Mouse (Mus musculus): ENCODE results near the gene Adra1b. TPM values are rescaled to one million over a fixed set of nuclear protein-coding genes. Genes with fewer than 3 reads are reported as not detected.
A peak's percentile ranks its signal among the peaks of the same experiment; 100 is the strongest.

Adra1b gene
- polyA plus RNA-seq, 1 experiment from 2014 or later, result 1.5 TPM

DNA sequence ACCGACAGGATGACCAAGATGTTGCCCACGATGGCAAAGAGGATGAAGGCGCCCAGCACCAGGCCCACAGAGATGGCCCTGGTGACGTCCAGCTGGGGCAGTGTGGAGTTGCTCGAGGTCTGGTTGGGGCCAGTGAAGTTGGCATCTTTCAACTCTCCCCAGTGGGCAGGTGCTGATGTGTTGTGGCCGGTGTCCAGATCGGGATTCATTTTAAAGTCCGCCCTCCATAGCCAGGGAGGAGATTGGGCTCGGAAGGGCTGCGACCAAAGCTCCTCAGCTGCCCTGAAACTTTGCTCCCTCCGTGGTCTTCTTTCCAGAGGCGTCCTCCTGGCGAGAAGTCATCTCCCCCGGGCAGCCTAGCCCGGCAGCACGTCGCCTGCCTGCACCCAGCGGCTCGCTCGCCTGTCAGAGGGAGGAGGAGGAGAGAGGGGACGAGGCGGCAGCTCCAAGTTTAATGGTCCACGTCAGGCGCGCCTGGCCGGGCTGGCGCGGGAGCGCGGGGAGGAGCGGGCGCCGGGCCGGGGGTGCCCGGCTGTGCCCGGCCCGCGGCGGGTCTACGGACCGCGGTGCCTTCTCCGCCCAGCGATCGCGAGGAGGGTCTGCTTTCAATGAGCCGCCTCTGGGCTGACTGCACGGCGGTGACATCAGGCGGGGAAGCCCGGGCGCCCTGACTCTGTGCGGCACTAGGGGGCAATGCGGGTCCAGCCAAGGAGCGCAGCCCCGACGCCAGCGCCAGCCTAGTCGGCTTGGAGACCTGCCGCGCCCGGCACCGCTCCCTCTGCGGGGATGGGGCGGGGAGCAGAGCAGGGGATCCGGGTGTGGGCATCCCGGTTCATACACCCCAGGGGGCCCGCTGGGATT lies 64.9 kb downstream of the Adra1b start:
- H3K36me3 ChIP-seq, result no peaks in the 10 kb centered on the region
- no peak overlapping the region for H3K27ac ChIP-seq
- peak; percentile 95 for ATAC-seq (ENCODE audit: low FRiP score, low read depth)
- WGBS, result 7% methylated on average over 52 of the region's 68 CpGs
- H3K4me3 ChIP-seq, result peak overlapping the region; percentile 56
- peak overlapping the region; percentile 72 for H3K9ac ChIP-seq
- H3K27me3 ChIP-seq, result peaks cover 68% of the 10 kb centered on the region
- H3K4me1 ChIP-seq, result peaks cover 5% of the 10 kb centered on the region; the same call in 1 of the 2 replicates
- H3K4me2 ChIP-seq (replicated peaks), result peak overlapping the region; percentile 82
- no peaks in the 10 kb centered on the region for H3K9me3 ChIP-seq

DNA sequence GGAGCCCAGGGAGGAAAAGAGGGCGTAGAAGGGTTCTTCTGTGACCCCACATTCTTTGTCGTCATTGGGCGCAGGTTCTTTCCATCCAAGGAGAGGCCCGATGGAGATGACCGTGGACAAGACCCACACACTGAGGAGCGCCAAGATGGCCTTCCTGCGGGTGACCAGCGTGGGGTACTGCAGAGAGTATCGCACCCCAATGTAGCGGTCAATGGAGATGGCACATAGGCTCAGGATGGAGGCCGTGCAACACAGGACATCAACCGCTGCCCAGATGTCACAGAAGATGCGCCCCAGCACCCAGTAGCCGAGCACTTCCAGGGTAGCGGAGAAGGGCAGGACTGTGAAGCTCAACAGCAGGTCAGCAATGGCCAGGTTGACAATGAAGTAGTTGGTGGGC lies 65.6 kb downstream of the Adra1b start:
- ATAC-seq (ENCODE audit: low FRiP score, low read depth), result no peak
- no peak overlapping the region for H3K27ac ChIP-seq
- H3K9me3 ChIP-seq, result no peaks in the 10 kb centered on the region
- peak overlapping the region; percentile 82 for H3K4me2 ChIP-seq (replicated peaks)
- H3K4me3 ChIP-seq, result peak overlapping the region; percentile 56
- H3K9ac ChIP-seq, result no peak overlapping the region
- H3K27me3 ChIP-seq, result peaks cover 71% of the 10 kb centered on the region
- peaks cover 5% of the 10 kb centered on the region; the same call in 1 of the 2 replicates for H3K4me1 ChIP-seq
- H3K36me3 ChIP-seq, result no peaks in the 10 kb centered on the region
- 95% methylated on average over 15 of the region's 15 CpGs for WGBS

DNA sequence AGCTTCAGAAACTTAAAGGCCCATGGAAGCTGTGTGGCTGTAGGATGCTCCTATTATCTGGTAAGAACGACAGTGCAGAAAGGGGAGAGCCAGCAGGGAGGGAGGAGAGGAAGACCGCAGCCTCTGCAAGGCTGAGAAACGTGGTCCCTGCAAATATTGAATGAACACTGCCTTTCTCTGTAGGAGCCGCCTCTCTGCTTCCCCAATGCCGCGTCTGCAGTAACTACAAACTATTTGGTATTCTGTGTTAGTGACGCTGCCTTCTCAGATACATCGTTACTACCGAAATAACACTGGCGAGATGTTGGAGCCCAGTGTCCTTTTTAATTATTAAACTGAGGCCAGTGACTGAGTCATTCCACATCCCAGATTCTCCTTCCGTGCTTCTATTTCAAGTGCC lies 66.5 kb downstream of the Adra1b start:
- Histone ChIP-seq H3K27ac (no peak overlapping the region), H3K4me1 (peaks cover 5% of the 10 kb centered on the region; the same call in 1 of the 2 replicates), H3K27me3 (peaks cover 69% of the 10 kb centered on the region), H3K4me2 (replicated peaks) (no peak overlapping the region), H3K9ac (no peak overlapping the region), H3K36me3 (no peaks in the 10 kb centered on the region), H3K4me3 (no peak overlapping the region), H3K9me3 (no peaks in the 10 kb centered on the region)
- 69% methylated on average over 11 of the region's 11 CpGs for WGBS
- ATAC-seq (ENCODE audit: low FRiP score, low read depth), result no peak

DNA sequence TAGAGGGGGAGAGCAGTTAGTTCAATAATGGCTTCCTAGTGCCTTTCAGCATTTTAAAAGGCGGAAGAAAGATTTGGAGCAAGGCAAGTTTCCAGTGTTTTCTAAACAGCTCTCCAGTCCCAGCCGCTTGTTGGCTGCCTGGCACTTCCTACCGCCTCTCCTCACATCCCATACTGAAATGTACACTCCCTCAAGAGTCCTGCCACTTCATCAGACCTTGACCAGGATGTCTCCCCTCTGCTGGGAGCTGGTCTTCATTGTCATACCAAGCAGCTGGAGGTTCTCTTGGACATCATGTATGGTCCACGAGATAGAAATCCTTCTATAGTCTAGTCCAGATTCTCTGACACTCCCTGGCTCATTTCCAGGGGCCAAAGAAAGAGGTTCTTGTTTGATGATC lies 69.5 kb downstream of the Adra1b start:
- Histone ChIP-seq H3K4me1 (peaks cover 3% of the 10 kb centered on the region; the same call in 1 of the 2 replicates), H3K9ac (no peak overlapping the region), H3K27ac (no peak overlapping the region), H3K36me3 (no peaks in the 10 kb centered on the region), H3K27me3 (peaks cover 51% of the 10 kb centered on the region), H3K4me3 (no peak overlapping the region), H3K9me3 (no peaks in the 10 kb centered on the region), H3K4me2 (replicated peaks) (no peak overlapping the region)
- ATAC-seq (ENCODE audit: low FRiP score, low read depth), result no peak
- WGBS, result 73% methylated on average over 4 of the region's 4 CpGs

DNA sequence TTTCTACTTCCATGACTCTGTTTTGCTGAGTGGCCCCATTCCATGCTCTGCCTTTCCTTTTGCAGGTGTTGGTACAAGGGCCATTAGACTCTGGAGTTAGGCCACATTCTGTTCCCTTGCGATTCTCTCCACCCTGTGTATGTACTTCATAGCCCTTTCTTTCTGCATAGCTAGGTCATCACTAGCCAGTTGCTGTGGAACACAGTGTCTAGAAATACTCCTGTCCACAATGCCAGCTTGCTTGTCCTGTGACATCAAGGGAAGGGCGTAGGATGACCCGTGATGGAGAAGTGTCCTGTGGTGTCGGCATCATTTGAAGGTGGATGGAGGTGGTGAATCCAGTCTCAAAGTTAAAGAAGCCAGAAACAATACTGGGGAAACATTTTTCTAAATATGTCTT lies 74.2 kb downstream of the Adra1b start:
- Histone ChIP-seq H3K27me3 (peaks cover 10% of the 10 kb centered on the region), H3K4me2 (replicated peaks) (no peak overlapping the region), H3K9me3 (no peaks in the 10 kb centered on the region), H3K36me3 (no peaks in the 10 kb centered on the region), H3K27ac (no peak overlapping the region), H3K9ac (no peak overlapping the region), H3K4me3 (no peak overlapping the region), H3K4me1 (no peaks in the 10 kb centered on the region)
- ATAC-seq (ENCODE audit: low FRiP score, low read depth), result no peak
- whole genome bisulfite sequencing, result 91% methylated on average over 4 of the region's 4 CpGs

DNA sequence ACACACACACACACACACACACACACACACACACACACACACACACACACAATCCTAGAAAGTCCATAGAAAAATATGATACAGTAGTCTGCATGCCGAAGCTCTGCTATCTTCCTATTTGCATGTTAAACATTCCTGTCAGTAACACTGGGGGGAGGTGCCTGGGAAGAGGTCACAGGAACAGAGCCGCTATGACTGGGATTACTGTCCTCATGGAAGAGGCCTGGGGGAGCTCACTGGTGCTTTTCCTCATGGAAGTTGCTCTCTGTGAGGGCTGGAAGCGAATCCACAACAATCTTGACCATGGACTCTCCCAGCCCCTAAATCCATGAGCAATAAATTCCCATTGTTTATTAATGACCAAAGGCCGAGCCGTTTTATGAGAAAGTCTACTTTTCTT lies 77.7 kb downstream of the Adra1b start:
- H3K27me3 ChIP-seq, result no peaks in the 10 kb centered on the region
- H3K9me3 ChIP-seq, result no peaks in the 10 kb centered on the region
- H3K4me1 ChIP-seq, result no peaks in the 10 kb centered on the region
- H3K4me2 ChIP-seq (replicated peaks), result no peak overlapping the region
- 76% methylated on average over 5 of the region's 5 CpGs for WGBS
- H3K27ac ChIP-seq, result no peak overlapping the region
- no peak for ATAC-seq (ENCODE audit: low FRiP score, low read depth)
- H3K4me3 ChIP-seq, result no peak overlapping the region
- H3K9ac ChIP-seq, result no peak overlapping the region
- H3K36me3 ChIP-seq, result no peaks in the 10 kb centered on the region

DNA sequence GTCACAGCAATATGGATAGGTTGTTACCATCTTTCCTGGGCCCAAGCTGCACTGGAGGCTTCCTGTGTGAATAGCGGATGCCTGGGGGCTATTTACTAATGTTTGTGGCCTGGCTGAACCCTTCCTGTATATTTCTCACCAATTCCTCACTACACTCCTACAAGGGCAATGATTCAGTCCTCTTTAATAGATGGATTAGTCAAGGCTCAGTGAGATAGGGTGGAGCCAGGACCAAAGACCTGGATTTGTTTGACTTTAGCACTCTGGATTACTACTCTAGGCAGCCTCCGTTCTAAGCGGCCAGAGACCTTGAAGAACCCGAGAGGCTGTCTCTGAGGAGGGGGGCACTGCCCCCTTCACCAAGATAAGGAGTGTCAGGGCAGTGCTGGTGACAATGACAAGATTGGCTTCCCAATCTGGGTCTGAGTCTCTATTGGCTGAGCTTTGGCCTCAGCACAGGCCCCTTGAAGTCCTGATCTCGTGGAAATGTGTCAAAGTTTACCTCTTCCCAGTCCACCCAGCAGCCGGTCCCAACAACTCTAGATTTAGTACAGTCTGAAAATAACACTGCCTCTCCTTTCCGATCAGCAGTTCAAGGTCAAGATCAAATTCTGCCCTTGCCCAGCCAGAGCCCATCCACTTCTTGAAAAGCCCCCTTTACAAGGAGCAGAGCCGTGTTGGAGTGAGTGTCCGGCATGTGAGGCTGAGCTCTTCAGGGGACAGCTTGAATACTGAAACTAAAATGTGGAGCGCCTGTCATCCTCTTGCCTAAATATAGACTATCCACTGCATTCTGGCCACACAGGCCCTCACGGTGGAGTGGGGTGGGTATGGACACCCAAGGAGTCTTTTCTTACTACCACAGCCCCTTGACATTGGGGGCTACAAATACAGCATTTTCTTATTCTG lies 80.2 kb downstream of the Adra1b start:
- Histone ChIP-seq H3K9ac (no peak overlapping the region), H3K36me3 (no peaks in the 10 kb centered on the region), H3K4me1 (no peaks in the 10 kb centered on the region), H3K27me3 (no peaks in the 10 kb centered on the region), H3K9me3 (no peaks in the 10 kb centered on the region), H3K4me3 (no peak overlapping the region), H3K27ac (no peak overlapping the region), H3K4me2 (replicated peaks) (no peak overlapping the region)
- 75% methylated on average over 11 of the region's 11 CpGs for WGBS
- ATAC-seq (ENCODE audit: low FRiP score, low read depth), result no peak

DNA sequence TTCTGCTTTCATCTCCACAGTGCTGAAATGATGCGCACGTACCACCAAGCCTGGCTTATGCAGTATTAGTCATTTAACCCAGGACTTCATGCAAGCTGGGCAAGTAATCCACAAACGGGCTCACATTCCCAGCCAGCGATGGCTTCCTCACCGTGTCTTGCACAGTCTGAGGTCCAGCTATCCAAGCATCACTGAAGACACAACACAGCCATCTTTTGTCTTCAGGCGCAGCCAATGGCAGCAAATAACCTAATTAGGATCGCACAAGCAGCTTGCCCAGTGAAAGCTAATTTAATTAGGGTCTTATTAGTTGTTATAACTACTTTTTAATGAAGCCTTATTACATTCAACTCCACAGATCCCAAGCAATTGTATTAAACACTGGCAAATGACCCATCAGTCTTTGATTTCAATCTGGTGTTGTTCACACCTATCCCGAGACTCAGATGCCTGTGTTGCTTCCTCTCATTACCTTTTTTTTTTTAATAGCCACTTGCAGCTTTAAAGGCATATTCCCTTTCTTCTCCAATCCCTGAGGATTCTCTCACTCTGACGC lies 83.6 kb downstream of the Adra1b start:
- H3K27ac ChIP-seq, result no peak overlapping the region
- no peaks in the 10 kb centered on the region for H3K36me3 ChIP-seq
- no peaks in the 10 kb centered on the region for H3K4me1 ChIP-seq
- no peak overlapping the region for H3K9ac ChIP-seq
- no peak for ATAC-seq (ENCODE audit: low FRiP score, low read depth)
- WGBS, result 59% methylated on average over 9 of the region's 9 CpGs
- H3K27me3 ChIP-seq, result no peaks in the 10 kb centered on the region
- H3K9me3 ChIP-seq, result no peaks in the 10 kb centered on the region
- H3K4me3 ChIP-seq, result no peak overlapping the region
- no peak overlapping the region for H3K4me2 ChIP-seq (replicated peaks)

DNA sequence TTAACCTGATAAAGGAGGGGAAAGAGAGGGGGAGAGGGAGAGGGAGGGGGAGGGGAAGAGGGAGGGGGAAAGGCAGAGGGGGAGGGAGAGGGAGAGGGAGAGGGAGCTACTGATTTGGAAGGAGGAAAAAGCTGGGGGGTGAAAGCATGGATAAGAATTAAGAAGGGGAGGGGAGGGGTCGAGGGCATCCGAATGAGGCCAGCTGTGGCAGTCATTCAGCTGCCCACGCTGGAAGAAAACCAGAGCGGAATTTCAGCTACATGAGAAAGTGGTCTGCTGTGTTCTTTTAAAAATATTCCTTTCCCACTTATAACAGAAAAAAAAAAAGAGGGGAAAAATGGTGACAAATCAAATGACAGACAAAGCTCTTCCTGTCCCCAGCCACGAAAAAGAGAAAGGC lies 88.5 kb downstream of the Adra1b start:
- 52% methylated on average over 5 of the region's 5 CpGs for WGBS

DNA sequence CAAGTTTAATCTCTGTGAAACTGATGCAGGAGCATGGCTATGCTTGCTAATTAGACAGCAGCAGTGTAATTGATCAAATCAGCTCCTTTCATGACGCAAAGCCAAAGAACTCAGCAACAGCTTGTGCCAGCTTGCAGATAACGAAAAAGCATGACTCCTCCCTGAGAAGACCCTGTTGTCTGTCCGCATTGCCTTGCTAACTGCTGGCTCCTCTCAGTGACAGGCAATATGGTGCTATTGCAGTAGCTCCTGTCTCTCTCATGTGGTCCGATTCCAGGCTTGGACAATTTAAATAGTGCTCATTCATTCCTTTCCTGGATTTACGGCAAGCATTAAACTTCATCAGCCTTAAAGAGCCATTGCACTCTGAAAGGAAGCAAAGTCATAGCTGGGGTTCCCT lies 93.3 kb downstream of the Adra1b start:
- Histone ChIP-seq H3K9ac (no peak overlapping the region), H3K9me3 (no peaks in the 10 kb centered on the region), H3K4me1 (no peaks in the 10 kb centered on the region), H3K27me3 (no peaks in the 10 kb centered on the region), H3K4me3 (no peak overlapping the region), H3K27ac (no peak overlapping the region), H3K4me2 (replicated peaks) (no peak overlapping the region), H3K36me3 (no peaks in the 10 kb centered on the region)
- no peak for ATAC-seq (ENCODE audit: low FRiP score, low read depth)
- WGBS, result 57% methylated on average over 5 of the region's 5 CpGs

More for the DNA sequence above, 88.5 kb downstream of the Adra1b start:
- Histone ChIP-seq H3K4me2 (replicated peaks) (no peak overlapping the region), H3K27ac (no peak overlapping the region), H3K4me3 (no peak overlapping the region), H3K9ac (no peak overlapping the region), H3K9me3 (no peaks in the 10 kb centered on the region), H3K4me1 (no peaks in the 10 kb centered on the region), H3K36me3 (no peaks in the 10 kb centered on the region), H3K27me3 (no peaks in the 10 kb centered on the region)
- ATAC-seq (ENCODE audit: low FRiP score, low read depth), result no peak

DNA sequence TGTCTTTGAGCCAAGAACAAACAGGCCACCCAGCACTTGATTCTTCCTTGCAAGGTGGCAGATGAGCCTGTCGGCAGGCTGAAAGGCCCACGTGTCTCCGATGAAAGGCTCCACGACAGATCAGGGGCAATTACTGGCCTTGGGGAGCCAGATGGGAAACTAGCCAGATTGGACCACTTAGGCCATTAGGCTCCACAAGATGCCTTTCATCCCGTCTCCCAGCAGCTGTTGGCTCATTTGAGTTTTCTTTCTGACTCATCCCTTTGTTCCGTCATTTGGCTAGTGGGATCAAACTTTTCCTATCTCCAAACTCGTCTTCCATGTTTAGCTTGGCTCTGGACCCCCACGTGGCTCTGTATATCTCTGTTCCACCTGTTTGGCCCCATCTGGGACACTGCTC lies 105.0 kb downstream of the Adra1b start:
- Histone ChIP-seq H3K9ac (no peak overlapping the region), H3K27ac (no peak overlapping the region), H3K4me3 (no peak overlapping the region), H3K36me3 (no peaks in the 10 kb centered on the region), H3K9me3 (no peaks in the 10 kb centered on the region), H3K27me3 (no peaks in the 10 kb centered on the region), H3K4me2 (replicated peaks) (no peak overlapping the region), H3K4me1 (no peaks in the 10 kb centered on the region)
- ATAC-seq (ENCODE audit: low FRiP score, low read depth), result no peak
- WGBS, result 27% methylated on average over 8 of the region's 8 CpGs

DNA sequence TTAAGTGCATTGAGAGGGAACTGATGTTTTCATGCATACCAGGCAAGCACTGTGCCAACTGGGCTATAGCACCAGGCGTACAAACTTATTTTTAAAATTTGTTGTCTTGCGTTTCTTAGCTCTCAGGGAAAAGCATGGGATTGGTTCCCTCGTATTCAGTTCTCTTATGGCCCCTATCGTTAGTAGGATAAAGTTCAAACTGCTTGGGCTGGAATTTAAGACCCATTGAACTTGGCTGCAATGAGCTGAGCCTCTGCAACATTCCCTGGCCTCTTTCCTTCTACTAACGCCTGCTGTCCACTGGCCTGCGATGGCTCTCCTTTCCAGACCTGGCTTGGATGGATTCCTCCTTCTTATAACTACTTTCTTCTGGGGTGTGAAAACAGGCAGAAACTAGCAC lies 110.6 kb downstream of the Adra1b start:
- Histone ChIP-seq H3K9ac (no peak overlapping the region), H3K9me3 (no peaks in the 10 kb centered on the region), H3K27ac (no peak overlapping the region), H3K4me3 (no peak overlapping the region), H3K27me3 (no peaks in the 10 kb centered on the region), H3K4me1 (no peaks in the 10 kb centered on the region), H3K36me3 (no peaks in the 10 kb centered on the region), H3K4me2 (replicated peaks) (no peak overlapping the region)
- WGBS, result 73% methylated on average over 6 of the region's 6 CpGs
- no peak for ATAC-seq (ENCODE audit: low FRiP score, low read depth)
